Mouse (Mus musculus) c-Kit-positive CD71-negative TER-119-negative erythroid progenitor cells, embryonic 14.5 days (primary cell): ENCODE data around the gene 1700093K21Rik.
A peak's percentile ranks its signal among the peaks of the same experiment; 100 is the strongest.
"Not testable (repeated sequence)": the region's sequence is repeated elsewhere in the genome, so short reads cannot be mapped to it uniquely, and the experiment has no call there.

Experiments
- DNase-seq: peaks from one replicate; pipeline ENCODE4 v3.0.0-alpha.2; 2013; ENCODE audit warnings: low read depth

Gene 1700093K21Rik

GRCm38 (mm10) chr11:23520473-23521205 lies at the start of gene 1700093K21Rik:
1700093K21Rik (minus strand) TSS chr11:23521155.
- DNase-seq: no peak

- DNase-seq: peak; percentile 13
Observed at GRCm38 (mm10) chr11:23570130-23570529, 49.2 kb upstream of the 1700093K21Rik start.

- DNase-seq: peak; percentile 71
Observed at GRCm38 (mm10) chr11:23565761-23566160, 44.8 kb upstream of the 1700093K21Rik start.

- DNase-seq: no peak
Observed at GRCm38 (mm10) chr11:23557039-23557630, 36.2 kb upstream of the 1700093K21Rik start.

- DNase-seq: no peak
Observed at GRCm38 (mm10) chr11:23537446-23537845, 16.5 kb upstream of the 1700093K21Rik start.

- no peak for DNase-seq
Observed at GRCm38 (mm10) chr11:23518981-23519380, 2.0 kb downstream of the 1700093K21Rik start.

- DNase-seq: no peak
Observed at GRCm38 (mm10) chr11:23515315-23515714, 5.6 kb downstream of the 1700093K21Rik start.

- DNase-seq: not testable (repeated sequence)
Observed at GRCm38 (mm10) chr11:23514785-23515184, 6.2 kb downstream of the 1700093K21Rik start.

- not testable (repeated sequence) for DNase-seq
Observed at GRCm38 (mm10) chr11:23504801-23505200, 16.2 kb downstream of the 1700093K21Rik start.

GRCm38 (mm10) chr11:23498609-23499008 lies 22.3 kb downstream of the 1700093K21Rik start:
- DNase-seq: peak; percentile 9

GRCm38 (mm10) chr11:23497718-23498509 lies 23.0 kb downstream of the 1700093K21Rik start, which contains the start of gene Ahsa2:
Ahsa2 (minus strand) TSS chr11:23498030.
- peak; percentile 89 for DNase-seq

GRCm38 (mm10) chr11:23497335-23497717 lies 23.6 kb downstream of the 1700093K21Rik start:
- DNase-seq: peak; percentile 24

GRCm38 (mm10) chr11:23496661-23497060 lies 24.3 kb downstream of the 1700093K21Rik start:
- DNase-seq: no peak

- DNase-seq: no peak
Observed at GRCm38 (mm10) chr11:23495231-23495630, 25.7 kb downstream of the 1700093K21Rik start.

- no peak for DNase-seq
Observed at GRCm38 (mm10) chr11:23492048-23492790, 28.7 kb downstream of the 1700093K21Rik start.

- no peak for DNase-seq
Observed at GRCm38 (mm10) chr11:23489955-23490354, 31.0 kb downstream of the 1700093K21Rik start.
